Mouse (Mus musculus) stomach, embryonic 14.5 days (tissue): Measurements from ENCODE around the gene Glyat. TPM values are rescaled to one million over a fixed set of nuclear protein-coding genes. Genes with fewer than 3 reads are reported as not detected.
"Not testable (repeated sequence)": the region's sequence is repeated elsewhere in the genome, so short reads cannot be mapped to it uniquely, and the experiment has no call there.

Experiments used
- ATAC-seq: fragments of 200-750 bp; cut with Nextera tagmentation; 2 replicates; pipeline ENCODE4 v1.8.0; 2017; ENCODE audit warnings: low read depth, moderate TSS enrichment; ENCODE audit not compliant: insufficient number of reproducible peaks, insufficient read depth, low FRiP score
- H3K27ac ChIP-seq: fragments of 300-500 bp; sonication (generic); 2 replicates; pipeline ENCODE4 v1.5.1; 2014; ENCODE audit warnings: mild to moderate bottlenecking, low read length, moderate library complexity, mixed read lengths
- H3K27me3 ChIP-seq: fragments of 300-500 bp; sonication (generic); 2 replicates; pipeline ENCODE4 v1.6.1; 2014; ENCODE audit warnings: low read length, control low read depth, mixed read lengths; ENCODE audit not compliant: control insufficient read depth, insufficient read depth
- H3K36me3 ChIP-seq: fragments of 300-500 bp; sonication (generic); 2 replicates; pipeline ENCODE4 v1.6.1; 2014; ENCODE audit warnings: mild to moderate bottlenecking, control low read depth, low read length, moderate library complexity, mixed read lengths; ENCODE audit not compliant: control insufficient read depth, insufficient read depth
- H3K4me1 ChIP-seq: fragments of 300-500 bp; sonication (generic); 2 replicates; pipeline ENCODE4 v1.6.1; 2014; ENCODE audit warnings: low read length, control low read depth, mixed read lengths; ENCODE audit not compliant: control insufficient read depth, insufficient read depth
- H3K4me2 ChIP-seq: fragments of 300-500 bp; sonication (generic); replicated peaks from 2 replicates; pipeline ENCODE4 v1.6.1; 2014; ENCODE audit warnings: low read depth, low read length, control low read depth
- H3K4me3 ChIP-seq: fragments of 300-500 bp; sonication (generic); 2 replicates; pipeline ENCODE4 v1.5.1; 2014; ENCODE audit warnings: low read depth, low read length, control low read depth
- H3K9ac ChIP-seq: fragments of 300-500 bp; sonication (generic); replicated peaks from 2 replicates; pipeline ENCODE4 v1.6.1; 2014; ENCODE audit warnings: low read depth, mild to moderate bottlenecking, control low read depth, low read length, moderate library complexity, mixed read lengths
- H3K9me3 ChIP-seq: fragments of 300-500 bp; sonication (generic); 2 replicates; pipeline ENCODE4 v1.6.1; 2016; ENCODE audit warnings: low read depth, low read length, control low read depth; ENCODE audit not compliant: control insufficient read depth
- WGBS: fragments of 180-500 bp; shearing (Covaris S2); extraction: QIAGEN DNeasy Blood & Tissue Kit; methylation state at CpG from one replicate; pipeline ENCODE4 v1.1.7; 2014; 5-methylcytosine and 5-hydroxymethylcytosine counted together
- polyA plus RNA-seq: library from polyadenylated mRNA; unstranded; fragments of >200 nt; fragmentation: Nextera tagmentation; extraction: Ambion mirVana; gene quantifications from 2 replicates; pipeline ENCODE4 v1.2.1, GENCODE M21; 2014

The Glyat gene
- polyA plus RNA-seq, 1 experiment from 2014 or later, result not detected

- Histone ChIP-seq H3K36me3 (no peaks in the 10 kb centered on the region), H3K4me1 (no peaks in the 10 kb centered on the region), H3K9me3 (no peaks in the 10 kb centered on the region), H3K27ac (no peak overlapping the region), H3K4me3 (no peak overlapping the region), H3K9ac (no peak overlapping the region), H3K27me3 (no peaks in the 10 kb centered on the region), H3K4me2 (no peak overlapping the region)
- 77% methylated on average over 1 of the region's 1 CpGs for WGBS
- no peak for ATAC-seq
These were observed 33.0 kb downstream of the Glyat start for GRCm38 (mm10) chr19:12666156-12666555.

- H3K27me3 ChIP-seq, H3K4me1 ChIP-seq, H3K36me3 ChIP-seq, H3K9me3 ChIP-seq, H3K27ac ChIP-seq, H3K4me2 ChIP-seq, H3K4me3 ChIP-seq, ATAC-seq, H3K9ac ChIP-seq: not testable (repeated sequence)
- whole genome bisulfite sequencing, result 92% methylated on average over 3 of the region's 3 CpGs
These were observed 35.5 kb downstream of the Glyat start for GRCm38 (mm10) chr19:12668601-12669000.

DNA sequence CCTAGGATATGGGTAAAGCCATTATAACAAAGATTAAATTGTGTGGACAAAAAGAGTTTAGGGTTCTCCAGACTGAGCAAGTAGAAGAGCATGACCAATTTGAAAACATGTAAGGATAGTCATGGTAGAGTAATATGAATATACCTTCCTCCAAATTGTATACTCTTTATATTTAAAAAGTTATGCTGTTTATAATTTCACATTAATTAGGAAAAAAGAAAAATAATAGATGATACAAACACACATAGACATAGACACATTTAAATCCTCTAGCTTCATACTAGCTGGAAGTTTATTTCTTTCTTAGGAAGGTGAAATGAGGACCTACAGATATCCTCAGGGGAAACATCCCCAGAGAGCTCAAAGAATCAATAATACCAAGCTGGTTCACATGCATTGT is 37.0 kb downstream of the Glyat start, which contains the start of gene Olfr1442:
Gene Olfr1442, plus strand, starts transcription at position 301 of the 400 bp plus-strand sequence.
- ATAC-seq, result no peak
- no peak within 1 kb of the TSS for H3K27ac ChIP-seq
- no peak within 1 kb of the TSS for H3K4me2 ChIP-seq
- H3K9ac ChIP-seq, result no peak within 1 kb of the TSS
- H3K4me1 ChIP-seq, result no peaks in the 10 kb centered on the region
- H3K9me3 ChIP-seq, result no peaks in the 10 kb centered on the region
- H3K4me3 ChIP-seq, result no peak within 1 kb of the TSS
- H3K27me3 ChIP-seq, result no peaks in the 10 kb centered on the region
- H3K36me3 ChIP-seq, result no peaks in the 10 kb centered on the region

DNA sequence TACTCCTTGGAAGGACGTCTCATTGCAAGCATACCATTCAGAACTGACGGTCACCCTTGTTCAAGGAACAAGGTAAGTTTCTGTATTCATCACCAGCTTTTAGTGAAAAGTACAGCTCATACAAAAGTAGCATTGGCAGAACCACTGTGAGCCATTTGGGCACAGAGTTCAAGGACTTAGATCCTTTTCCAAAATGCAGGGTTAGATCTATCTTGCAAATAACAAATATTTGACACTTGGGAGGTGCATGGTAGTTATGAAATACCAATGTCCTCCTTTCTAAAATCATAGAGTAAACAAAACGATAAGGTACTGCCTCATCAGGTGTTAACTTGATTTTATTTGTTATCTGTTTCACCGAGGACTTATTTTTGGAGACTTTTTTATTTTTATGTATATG is 37.9 kb downstream of the Glyat start:
- Histone ChIP-seq H3K4me1 (no peaks in the 10 kb centered on the region), H3K36me3 (no peaks in the 10 kb centered on the region), H3K9ac (no peak overlapping the region), H3K27me3 (no peaks in the 10 kb centered on the region), H3K4me3 (no peak overlapping the region), H3K27ac (no peak overlapping the region), H3K9me3 (no peaks in the 10 kb centered on the region), H3K4me2 (no peak overlapping the region)
- 83% methylated on average over 4 of the region's 4 CpGs for WGBS
- no peak for ATAC-seq

DNA sequence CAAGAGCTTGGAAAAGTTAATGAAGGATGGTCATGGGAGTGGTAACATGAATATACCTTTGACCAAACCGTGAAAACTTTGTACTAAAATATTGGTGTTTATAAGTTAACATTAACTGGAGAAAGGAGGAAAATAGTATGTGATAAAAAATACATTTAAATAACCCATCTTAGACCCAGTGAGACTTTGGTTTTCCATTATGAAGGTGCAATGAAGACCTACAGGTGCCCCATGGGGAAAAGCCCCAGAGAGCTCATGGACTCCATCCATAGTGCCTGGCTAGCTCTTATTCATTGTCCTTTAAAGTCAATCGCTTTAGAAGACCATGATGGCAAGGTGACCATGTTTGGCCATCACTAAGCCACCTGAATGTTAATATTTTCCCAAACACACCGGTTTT is 44.7 kb downstream of the Glyat start, which contains the start of gene Olfr1443:
Gene Olfr1443, plus strand, starts transcription at position 301 of the 400 bp plus-strand sequence.
- H3K4me1 ChIP-seq, result no peaks in the 10 kb centered on the region
- H3K4me3 ChIP-seq, result no peak within 1 kb of the TSS
- no peak for ATAC-seq
- H3K9me3 ChIP-seq, result no peaks in the 10 kb centered on the region
- no peaks in the 10 kb centered on the region for H3K36me3 ChIP-seq
- no peaks in the 10 kb centered on the region for H3K27me3 ChIP-seq
- H3K9ac ChIP-seq, result no peak within 1 kb of the TSS
- H3K27ac ChIP-seq, result no peak within 1 kb of the TSS
- no peak within 1 kb of the TSS for H3K4me2 ChIP-seq
- 65% methylated on average over 3 of the region's 3 CpGs for WGBS

- no peak overlapping the region for H3K4me3 ChIP-seq
- ATAC-seq, result no peak
- no peak overlapping the region for H3K9ac ChIP-seq
- no peaks in the 10 kb centered on the region for H3K4me1 ChIP-seq
- no peaks in the 10 kb centered on the region for H3K36me3 ChIP-seq
- no peak overlapping the region for H3K4me2 ChIP-seq
- no peak overlapping the region for H3K27ac ChIP-seq
- H3K27me3 ChIP-seq, result no peaks in the 10 kb centered on the region
- H3K9me3 ChIP-seq, result no peaks in the 10 kb centered on the region
These were observed 51.5 kb downstream of the Glyat start for GRCm38 (mm10) chr19:12684638-12685037.

GRCm38 (mm10) chr19:12685231-12685630 is 52.1 kb downstream of the Glyat start:
- H3K36me3 ChIP-seq, result no peaks in the 10 kb centered on the region
- no peaks in the 10 kb centered on the region for H3K4me1 ChIP-seq
- no peaks in the 10 kb centered on the region for H3K9me3 ChIP-seq
- H3K9ac ChIP-seq, result no peak overlapping the region
- H3K4me3 ChIP-seq, result no peak overlapping the region
- H3K4me2 ChIP-seq, result no peak overlapping the region
- ATAC-seq, result no peak
- H3K27me3 ChIP-seq, result no peaks in the 10 kb centered on the region
- H3K27ac ChIP-seq, result no peak overlapping the region

DNA sequence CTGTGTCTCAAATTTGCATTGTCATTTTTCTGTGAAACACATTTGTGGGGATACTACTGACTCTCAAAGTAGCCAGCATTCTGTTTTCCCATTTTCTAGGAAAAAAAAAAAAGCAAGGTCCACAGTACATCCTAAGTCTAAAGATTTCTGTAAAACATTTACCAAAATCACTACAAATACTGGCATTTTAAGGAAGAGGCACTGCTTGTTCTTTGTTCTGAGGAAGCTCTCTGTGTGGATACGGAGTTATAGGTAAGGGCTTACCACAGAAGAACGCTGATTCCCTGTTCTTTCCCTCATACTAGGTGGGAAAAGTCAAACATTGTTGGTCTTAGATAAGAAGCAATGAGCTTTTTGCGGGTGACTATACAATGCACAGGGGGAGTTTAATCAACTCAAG is 62.5 kb downstream of the Glyat start, which contains the start of gene Keg1:
Gene Keg1, plus strand, starts transcription at position 197 of the 400 bp plus-strand sequence.
- no peak for ATAC-seq
- no peak within 1 kb of the TSS for H3K9ac ChIP-seq
- no peaks in the 10 kb centered on the region for H3K4me1 ChIP-seq
- H3K9me3 ChIP-seq, result no peaks in the 10 kb centered on the region
- 60% methylated on average over 3 of the region's 3 CpGs for WGBS
- no peaks in the 10 kb centered on the region for H3K27me3 ChIP-seq
- H3K27ac ChIP-seq, result no peak within 1 kb of the TSS
- no peak within 1 kb of the TSS for H3K4me3 ChIP-seq
- no peaks in the 10 kb centered on the region for H3K36me3 ChIP-seq
- no peak within 1 kb of the TSS for H3K4me2 ChIP-seq

GRCm38 (mm10) chr19:12696221-12696620 is 63.1 kb downstream of the Glyat start:
- no peak for ATAC-seq
- Histone ChIP-seq H3K4me1 (no peaks in the 10 kb centered on the region), H3K9ac (no peak overlapping the region), H3K27me3 (no peaks in the 10 kb centered on the region), H3K4me2 (no peak overlapping the region), H3K4me3 (no peak overlapping the region), H3K9me3 (no peaks in the 10 kb centered on the region), H3K36me3 (no peaks in the 10 kb centered on the region), H3K27ac (no peak overlapping the region)
